Mouse (Mus musculus): Measurements from ENCODE around the gene Btg2.

DNA sequence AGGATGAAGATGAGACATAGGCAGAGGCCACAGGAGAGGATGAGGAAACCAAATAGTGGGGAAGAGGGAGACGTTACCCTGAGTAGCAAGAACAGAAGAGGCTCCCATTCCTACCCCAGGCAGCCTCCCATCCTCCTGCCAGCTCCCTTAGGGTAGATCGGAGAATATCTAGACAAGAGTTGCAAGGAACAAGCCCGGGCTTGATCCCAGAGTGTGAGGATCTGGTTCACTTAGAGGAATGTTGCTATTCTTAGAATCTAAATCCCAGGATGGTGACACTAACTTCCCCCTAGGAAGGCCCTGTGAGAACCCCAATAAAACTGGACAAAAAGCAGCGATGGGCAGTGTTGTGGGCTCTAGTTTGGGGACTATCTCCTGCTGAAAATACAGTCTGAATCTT, 22.0 kb upstream of the Btg2 start:
- TF ChIP-seq CTCF (IDR thresholded peaks at IDR 0.05; ENCODE audit: control insufficient read depth, insufficient read depth, insufficient read length) (no peak), MYOD1 (IDR thresholded peaks at IDR 0.05; ENCODE audit: control insufficient read depth, insufficient read length, low read depth) (no peak), MAX (IDR thresholded peaks at IDR 0.05) (no peak), MYOG (IDR thresholded peaks at IDR 0.05; ENCODE audit: control insufficient read depth, extremely low read depth, insufficient read length) (no peak), FOSL1 (IDR thresholded peaks at IDR 0.05; ENCODE audit: insufficient read depth, low read length, poor library complexity, severe bottlenecking) (no peak), CEBPB (IDR thresholded peaks at IDR 0.05; ENCODE audit: low read depth) (no peak)
